Mouse (Mus musculus) spleen, adult 18-20 months (tissue): ENCODE results near the gene Nhlh1.

Source experiments
- DNase-seq, 2 experiments: peaks; one replicate each; pipeline ENCODE4 v3.0.0; 2022; ENCODE audit warnings: mixed read lengths in 2 of 2

Nhlh1 gene

DNA sequence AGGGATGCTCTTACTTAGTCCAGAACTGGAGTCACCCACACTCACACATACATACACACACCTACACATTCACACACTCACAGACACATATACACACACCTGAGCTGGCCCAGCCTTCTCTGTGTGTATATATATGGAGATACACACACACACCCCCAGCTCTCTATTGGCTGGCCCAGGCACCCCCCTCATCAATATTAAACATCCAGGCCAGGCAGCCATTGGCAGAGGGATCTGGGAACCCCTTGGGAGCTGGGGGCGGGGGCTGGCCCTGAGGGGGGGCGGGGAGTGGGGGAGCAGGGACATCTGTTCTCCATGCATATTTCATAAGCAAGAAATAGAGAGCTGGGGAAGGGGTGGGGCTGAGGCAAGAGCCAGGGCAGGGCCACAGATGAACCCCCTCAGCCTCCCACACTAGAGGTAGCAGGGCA, at the start of gene Nhlh1:
Gene Nhlh1 (minus strand): TSS at position 83 of the 431 bp plus-strand sequence.
- DNase-seq, result no peak

DNA sequence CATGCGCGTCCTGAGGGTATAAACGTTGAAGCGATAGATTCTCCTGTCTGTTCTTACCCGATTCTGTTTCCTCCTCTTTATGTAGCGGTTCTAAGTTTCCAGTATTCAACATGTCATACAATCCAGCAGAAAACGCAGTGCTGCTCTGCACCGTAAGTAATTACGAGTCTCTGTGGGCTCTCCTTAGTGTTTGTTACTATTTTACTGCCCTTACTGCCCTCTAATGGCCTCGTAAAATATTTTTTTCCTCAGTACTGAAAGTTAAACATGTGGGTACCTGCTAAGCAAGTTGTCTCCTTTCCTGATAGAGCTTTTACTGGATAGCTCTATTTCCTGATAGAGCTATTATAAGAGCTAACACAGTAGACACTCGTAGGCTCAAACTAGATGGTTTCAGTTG, 47.7 kb upstream of the Nhlh1 start:
- DNase-seq, result no peak

DNA sequence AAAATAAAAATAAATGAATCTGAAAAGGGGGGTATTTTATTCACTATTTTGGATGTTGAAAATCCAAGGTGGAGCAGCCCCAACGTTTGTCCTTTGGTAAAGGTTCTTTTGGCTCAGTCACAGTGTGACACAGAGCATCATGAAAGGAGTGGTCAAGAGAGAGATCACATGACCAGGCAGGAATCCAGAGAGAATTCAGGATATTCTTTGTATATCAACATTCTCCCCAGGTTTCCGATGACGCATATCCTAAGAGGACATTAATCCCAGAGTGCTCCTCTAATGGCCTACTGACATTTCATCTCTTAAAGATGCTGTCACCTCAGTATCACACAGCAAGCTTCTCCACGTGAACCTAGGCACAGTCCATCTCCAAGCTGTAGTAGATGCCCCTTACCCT, 46.2 kb upstream of the Nhlh1 start:
- no peak for DNase-seq

DNA sequence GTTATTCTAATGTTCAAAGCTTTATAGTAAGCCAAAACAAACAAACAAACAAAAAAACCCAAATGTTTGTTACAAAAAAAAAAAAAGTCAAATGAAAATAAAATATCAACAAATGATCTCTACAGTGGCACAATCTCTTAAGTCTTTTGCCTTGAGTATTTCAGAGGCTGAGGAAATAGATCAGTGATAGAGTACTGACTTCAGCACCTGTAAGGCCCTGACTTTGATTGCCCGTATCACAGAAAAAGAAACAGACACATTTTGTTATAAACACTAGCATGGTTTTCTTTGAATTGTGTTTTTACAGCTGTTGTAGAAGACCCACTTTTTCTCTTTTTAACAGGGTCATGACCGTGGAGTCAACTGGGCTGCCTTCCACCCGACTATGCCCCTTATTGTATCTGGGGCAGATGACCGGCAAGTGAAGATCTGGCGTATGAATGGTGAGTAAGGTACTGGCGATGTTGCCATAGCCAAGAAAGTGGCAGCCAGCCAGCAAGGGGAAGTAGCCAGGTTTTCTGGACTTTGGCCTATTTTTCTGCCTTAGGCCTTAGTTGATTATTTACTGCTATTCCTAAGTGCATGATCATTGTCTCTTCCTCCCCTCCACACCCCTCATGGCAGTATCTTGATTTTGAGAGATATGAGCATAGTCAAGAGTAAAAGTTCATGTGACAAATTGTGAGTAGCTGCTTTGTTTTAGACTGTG, 42.1 kb upstream of the Nhlh1 start:
- no peak for DNase-seq

DNA sequence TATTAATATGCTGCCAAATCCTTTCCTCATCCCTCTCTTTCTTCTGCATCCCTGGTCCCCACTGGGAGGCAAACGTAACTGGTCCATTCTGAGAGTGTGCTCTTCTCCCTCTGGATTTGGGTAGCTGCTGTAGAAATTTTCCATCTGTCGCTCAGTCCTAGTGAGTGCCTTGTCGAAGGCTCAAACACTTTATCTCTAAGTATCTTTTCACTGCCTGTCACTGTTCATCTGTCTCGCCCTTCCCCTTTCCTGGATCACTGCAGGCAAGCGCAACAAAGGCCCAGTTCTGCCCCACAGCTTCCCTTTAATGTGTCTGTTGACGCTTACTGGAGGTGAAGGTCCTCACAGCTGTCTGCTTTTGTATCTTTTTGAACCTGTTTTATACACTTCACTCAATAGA, 37.8 kb upstream of the Nhlh1 start:
- DNase-seq, result no peak

DNA sequence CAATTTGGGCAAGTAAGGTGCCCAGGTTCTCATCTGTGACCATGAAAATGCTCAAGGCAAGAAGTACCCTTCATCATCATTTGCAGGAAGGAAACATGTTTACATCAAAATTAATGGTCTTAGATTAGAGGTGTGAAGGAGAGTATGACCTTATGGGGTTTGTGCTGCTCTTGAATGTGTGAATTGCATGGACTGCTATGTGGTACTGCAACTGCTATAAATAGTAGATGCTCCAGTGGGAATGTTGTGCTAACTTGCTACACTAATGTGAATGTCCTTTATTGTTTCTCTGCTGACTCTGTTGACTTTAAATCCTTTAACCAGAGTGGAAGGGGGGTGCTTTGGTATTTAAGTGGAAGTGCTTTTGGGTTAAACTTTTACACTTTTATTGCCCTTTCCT, 36.9 kb upstream of the Nhlh1 start:
- DNase-seq, result no peak

DNA sequence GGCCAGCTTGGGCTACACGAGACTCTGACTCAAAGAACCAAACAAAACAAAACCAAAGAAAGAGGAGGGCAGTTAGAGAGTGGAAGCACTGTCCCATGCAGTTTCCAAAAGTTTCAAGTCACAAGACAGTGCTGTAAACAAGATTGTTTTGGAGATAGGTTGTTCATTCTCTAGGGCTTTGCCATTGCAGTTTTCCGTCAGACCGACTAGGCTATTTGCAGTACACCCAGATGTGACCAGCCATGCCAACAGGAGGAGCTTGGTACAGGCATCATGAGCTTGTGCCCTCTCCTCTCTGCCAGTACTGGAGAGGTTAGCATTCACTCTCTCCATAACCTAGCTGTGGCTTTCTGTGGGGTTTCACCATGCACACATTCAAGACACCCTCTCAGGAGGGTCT, 36.1 kb upstream of the Nhlh1 start:
- DNase-seq, result no peak

DNA sequence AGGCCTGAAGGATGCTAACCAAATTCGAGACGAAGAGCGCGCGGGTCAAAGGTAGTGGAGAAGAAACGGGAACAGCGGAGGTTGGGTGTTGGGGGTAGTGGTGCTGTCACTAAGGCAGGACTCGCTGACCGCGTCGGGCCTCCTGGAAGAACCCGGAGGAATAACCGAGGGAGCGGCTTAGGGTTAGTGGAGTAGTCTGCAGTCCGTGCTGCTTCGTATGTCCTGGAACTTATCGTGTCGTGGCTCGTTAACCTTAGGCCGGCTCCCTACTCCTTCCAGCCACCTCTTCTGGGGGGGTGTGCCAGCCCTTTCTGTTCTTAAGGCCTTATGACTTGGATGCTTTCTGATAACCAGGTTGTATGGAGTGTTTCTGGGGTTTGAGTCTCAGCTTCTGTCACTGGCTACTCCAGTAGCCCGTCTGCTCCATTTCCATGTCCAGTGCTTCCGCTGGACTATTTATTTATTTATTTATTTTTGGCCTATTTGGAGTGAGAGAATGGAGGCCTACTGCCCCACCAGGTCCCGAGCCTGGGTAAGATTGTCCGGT, 25.6 kb upstream of the Nhlh1 start:
- no peak for DNase-seq

DNA sequence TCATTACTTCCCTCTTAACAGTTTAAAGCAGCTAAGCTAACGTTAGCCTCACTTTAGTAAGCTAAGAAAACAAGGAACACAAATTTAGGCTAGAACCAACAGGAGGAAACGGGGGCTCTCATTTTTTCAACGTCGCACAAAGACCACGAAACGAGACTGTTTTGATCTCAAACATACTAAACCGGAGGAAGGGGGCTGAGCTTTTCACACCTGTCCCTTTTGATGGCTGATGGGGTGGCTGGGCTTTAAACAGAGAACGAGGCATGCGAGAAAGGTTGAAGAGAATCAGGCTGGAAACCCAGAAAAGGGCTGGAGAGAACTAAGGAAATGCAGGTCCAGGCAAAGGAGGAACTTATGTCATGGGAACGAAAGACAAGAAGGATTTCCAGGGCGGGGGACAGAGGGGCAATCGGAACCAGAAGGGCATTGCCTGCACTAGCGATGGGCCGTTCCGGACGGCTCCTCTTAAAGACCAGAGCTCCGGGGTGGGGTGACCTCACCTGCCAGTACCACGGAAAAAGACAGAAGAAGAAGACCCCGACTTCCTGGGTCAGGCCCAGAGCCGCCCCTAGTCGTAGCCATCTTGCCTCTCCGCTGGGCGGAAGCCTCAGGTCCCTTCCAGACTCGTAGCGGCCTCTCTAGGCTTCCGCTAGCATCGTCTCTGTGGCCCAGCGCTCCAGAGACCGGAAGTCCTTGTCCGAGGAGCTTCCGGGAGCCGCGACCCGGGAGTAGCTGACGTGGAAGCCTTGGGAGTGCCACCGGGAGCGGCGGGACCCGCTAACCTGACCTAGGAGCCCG, 24.9 kb upstream of the Nhlh1 start, which contains the start of the genes Copa and Ncstn:
Gene Copa (plus strand): TSS at position 429 of the 798 bp plus-strand sequence.
Gene Ncstn (minus strand): TSS at position 695 of the 798 bp plus-strand sequence.
- DNase-seq, result peak; percentile 80 to 86

DNA sequence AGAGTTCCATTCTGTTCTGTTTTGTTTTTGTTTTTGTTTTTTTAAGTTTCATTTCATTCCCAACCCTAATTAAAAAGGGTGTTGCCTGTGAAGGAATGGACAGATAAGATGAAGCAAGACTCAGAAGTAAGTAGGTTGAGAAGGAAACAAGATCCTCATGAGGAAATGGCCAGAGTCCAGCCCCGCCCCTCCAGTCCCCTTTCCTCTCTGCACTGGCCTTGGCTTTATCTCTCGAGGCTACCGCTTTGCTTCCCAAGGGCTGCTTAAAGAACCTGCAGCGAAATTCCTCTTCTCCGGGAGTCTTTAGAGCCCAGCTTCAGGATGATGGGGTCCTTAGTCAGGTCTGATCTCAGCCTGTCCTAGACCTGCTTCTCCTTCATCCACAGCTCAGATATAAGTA, 20.6 kb upstream of the Nhlh1 start:
- no peak for DNase-seq

DNA sequence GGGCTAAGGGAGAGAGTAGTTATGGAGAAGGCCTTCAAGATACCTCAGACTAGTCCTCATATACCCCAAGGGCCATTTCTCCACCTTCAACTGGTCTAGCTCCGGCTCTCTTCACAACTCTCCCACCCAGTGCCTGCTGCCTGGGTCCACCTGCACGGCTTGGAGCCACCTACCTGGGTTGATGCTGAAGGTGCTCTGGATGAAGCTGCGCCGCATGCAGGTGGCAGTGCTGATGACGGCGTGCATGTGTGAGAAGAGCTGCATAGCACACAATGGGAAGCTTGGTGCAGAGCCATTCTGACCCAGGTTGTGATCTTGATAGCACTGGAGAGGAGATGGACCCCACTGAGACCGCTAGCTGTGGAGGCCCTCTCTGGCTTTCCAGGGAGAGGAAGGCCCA, 15.2 kb upstream of the Nhlh1 start:
- no peak for DNase-seq

DNA sequence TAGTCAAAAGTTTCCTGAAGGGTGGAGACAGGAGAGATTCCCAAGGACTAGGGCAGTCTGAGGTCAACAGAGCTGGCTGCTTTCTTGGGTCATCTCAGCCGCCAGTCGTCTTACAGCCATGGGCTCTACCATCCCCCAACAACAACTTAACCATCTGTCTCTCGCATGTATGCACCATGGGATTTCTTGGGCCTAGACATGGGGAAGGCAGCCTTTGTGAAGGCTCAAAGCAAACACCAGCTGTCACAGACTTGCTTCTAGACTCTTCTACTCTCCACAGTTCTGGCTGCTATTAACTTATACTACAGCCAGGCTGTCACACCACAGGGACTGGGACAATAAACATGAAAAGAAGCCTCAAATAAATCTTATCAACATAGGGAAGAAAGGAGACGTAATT, 14.2 kb upstream of the Nhlh1 start:
- no peak for DNase-seq

DNA sequence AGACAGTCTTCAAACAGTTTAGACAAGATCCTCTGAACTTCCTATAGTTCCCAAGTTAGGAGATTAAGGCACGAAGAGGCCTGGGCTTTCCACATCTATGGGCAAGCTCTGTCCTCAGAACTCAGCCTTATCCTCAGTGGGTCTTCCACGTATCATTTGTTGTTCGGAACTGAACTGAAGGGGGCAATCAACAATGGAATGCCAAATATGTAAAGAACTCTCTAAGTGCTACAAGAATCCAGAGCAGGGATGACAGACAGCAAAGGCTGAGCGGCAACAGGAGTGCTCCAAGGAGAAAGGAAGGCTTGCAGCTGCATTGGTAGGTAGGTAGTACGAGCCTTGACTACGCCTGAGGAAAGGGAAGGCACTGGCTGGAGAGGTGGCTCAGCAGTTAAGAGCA, 12.9 kb upstream of the Nhlh1 start:
- no peak for DNase-seq

DNA sequence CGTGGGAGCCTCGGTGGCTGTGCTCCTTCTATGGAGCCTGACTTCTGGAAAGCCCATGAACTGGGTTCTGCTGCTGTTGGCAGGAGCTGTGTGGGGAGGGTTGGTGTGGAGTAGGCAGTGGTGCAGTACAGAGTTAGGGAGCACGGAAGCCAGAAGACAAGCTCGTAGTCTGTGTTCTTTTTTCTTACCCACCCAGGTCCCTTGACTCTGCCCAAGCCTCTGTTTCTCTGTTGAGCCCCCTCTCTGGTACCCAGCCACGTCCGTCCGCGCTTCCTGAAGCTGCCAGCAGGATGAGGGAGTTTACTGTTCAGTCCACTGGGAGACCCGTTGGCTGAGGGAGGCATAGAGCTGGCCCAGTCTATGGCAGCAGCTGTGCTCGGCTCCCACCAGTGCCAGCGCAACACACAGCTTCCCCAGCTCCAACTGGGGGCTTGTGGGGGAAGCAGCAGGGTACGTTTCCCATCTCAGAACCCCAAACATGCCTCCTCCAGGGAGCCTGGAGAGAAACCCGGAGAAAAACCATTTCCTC, 7.3 kb upstream of the Nhlh1 start:
- no peak for DNase-seq

DNA sequence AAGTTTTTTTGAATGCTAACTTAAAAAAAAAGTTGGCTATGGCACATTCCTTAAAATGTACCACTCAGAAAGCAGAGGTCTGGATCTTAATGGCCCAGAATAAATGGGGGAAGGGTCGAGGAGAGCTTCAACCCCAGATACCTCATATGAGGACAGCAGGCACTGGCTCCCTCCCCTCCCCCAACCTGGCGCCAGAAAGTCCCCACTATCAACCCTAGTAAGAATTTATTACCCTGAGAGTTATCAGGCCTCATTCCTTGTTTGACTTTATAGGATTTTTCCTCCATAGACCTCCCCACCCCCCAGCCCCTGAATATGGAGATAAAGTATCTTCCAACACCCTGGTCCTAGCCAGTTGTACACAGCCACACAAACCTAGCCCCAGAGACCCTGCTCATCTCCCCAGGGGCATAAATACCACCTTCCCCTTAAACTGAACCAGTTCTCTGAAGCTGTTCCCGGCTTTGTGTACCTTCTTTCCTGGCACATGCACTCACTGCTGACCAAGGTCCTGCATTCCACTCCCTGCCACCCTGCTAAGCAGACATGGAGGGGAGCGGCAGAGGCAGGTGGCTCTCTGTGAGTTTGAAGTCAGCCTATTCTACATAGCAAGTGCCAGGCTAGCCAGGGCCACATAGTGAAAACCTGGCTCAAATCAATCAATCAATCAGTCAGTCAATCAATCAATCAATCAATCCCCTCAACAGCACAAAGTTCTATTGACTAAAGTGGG, 6.1 kb upstream of the Nhlh1 start:
- DNase-seq, result no peak

DNA sequence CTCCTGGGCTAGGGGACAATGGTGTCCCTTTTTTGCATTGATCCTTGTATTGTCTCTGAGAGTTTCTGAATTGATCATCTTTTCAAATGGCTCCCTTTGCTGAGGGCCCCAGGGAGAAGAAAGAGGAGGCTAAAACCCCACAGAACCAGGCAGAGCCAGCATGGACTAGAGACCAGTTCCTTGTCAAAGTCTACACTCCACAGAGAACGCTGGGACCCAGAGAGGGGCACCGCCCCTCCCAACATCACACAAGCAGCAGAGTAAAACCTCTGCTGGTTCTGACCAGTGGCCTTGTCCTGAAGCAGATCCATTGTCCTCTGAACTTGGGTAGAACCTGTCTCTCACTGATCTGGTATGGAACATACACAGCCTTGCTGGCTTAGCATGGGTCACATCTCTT, 4.7 kb upstream of the Nhlh1 start:
- DNase-seq, result no peak

DNA sequence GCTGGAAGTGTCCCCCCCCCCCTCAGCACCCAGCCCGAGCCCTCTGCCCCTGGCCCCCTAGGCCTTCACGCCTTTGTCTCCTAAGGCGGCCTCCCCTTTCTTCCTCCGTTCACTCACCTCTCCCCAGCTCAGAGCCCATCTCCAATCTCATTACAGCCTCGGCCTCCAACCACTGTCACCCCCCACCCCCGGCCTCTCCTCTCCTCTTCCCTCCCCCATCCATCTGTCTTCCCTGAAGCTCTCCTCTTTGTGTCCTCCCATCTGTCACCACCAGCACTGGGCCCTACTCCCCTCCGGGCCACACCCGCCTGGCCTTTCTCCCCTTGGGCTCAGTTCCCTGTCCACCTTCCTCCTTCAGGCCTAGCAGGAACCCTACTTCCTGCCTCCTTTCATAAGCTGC, 3.8 kb upstream of the Nhlh1 start:
- DNase-seq, result no peak

DNA sequence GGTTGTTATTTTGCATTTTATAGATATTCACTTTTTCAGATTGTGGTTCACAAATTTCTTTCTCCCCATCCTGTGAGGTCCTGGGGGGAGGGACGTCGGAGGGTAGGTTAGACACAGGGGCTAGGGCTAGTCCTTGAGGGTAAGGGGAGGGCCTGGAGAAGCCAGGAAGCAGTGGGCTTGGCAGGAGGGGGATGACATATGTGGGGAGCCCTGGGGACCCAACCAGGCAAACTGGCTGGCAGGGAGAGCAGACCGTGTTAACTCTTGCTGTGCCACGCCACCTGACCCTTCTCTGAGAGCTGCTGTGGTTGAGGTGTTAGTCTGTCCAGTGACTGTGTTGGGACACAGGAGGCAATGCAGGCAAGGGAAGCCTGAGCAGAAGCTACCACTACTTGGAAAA, 3.3 kb upstream of the Nhlh1 start:
- DNase-seq, result no peak

DNA sequence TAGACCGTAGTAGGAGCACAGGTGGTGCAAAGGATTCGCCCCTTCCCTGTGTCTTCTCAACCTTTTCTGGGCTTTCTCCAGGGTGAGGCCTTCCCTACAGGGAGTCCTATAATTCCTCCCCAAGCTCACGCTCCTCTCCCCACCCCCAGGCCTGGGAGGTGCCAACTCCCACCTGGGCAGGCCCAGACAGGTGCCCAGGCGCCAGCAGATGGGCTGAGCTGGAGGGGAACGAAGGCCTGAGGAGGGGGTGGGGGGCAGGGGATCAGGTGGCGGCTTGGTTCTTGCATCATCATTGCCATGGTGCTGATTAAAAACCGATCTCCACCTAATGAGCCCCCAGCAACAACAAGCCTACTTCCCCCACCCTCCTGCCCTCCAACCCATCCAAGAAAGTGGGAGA, 1.5 kb upstream of the Nhlh1 start:
- no peak for DNase-seq

DNA sequence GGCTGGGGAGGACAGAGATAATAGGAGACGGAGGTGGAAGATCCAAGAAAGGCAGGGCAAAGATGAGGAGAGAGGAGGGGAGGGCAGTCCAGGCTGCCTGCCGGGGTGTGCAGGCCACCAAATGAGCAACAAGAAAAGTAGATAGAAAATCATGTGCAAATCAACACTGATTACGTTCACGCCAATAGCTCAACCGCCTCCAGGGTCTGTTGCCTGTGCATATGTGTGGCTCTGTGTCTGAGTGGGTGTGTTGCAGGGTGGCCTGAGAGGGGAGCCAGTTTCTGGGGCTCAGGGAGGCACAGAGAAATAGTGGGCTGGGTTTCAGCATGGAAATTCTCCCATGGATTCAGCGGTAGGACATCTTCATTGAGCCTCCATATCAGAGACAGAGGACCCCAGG, 948 bp upstream of the Nhlh1 start:
- no peak for DNase-seq

DNA sequence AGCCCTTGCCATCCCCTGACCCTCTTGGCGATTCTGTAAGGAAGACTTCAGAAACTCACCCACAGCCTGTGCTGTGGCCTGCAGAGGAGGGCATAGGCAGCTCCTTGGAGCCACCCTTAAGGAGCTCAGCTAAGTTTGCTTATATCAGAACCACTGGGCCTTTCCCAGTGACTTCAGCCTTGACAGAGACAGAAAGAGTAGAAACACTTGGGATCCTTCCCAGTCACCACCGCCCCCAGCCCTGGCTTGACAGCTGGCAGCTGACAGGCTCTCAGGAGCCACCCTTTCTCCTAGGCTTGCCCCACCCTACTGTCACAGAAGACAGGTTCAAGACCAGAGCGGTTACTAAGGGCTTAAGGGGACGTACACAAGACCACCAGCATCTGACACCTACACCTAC, 1.1 kb downstream of the Nhlh1 start:
- DNase-seq, result no peak

DNA sequence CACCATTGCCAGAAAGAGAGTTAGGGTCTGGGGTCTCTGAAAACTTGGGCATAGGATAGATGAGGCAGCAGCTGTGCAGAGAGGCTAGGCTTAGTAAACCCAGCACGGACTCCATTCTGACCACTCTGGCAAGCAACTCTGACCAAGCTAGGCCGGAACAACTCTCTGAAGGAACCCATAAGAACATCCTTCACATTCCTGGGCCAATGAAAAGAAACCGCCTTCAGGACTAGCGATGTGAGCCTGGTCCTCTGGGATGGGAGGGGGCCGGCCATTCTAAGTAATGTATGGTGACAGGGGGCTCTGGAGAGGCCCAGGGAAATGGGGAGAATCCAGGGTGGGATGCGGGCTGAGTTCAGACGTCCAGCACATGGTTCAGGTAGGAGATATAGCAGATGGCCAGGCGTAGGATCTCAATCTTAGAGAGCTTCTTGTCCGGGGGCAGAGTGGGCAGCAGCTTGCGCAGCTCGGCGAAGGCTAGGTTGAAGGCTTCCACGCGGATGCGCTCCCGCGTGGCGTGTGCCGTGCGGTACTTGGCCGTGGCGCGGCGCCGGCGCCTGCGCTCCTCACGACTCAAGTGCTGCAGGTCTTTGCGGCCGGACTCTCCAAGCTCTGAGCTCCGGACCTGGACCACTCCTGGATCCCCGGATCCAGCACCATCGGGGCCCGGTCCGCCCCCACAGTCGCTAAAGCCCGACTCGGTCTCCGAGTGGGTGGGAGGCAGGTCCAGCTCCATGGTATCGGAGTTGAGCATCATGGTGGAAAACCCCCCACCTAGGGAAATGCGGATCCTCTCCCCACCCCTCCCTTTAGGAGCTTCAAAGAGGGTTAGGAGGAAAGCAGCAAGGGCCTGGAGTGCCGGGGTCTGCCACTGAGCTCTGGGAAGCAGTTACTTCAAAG, 3.6 kb downstream of the Nhlh1 start:
- DNase-seq, result no peak
